Mouse (Mus musculus) CH12.LX (cell line): ENCODE measurements at regions not wholly inside any gene's neighbourhood (a gene's known extent, or its start where the extent isn't known, plus 50 kb on each side); places are given as distances from the start of the nearest gene placed in this dataset.

Source experiments
- CTCF ChIP-seq, 2 experiments: IDR thresholded peaks in 1 of 2; conservative IDR thresholded peaks in 1 of 2; 2 replicates each; pipeline ENCODE4 v1.5.1; 2011 to 2012; ENCODE audit warnings: low read depth in 2 of 2, low read length in 2 of 2, improper control_type of control experiment in 1 of 2, inconsistent platforms in 1 of 2, mild to moderate bottlenecking in 1 of 2, moderate library complexity in 1 of 2
- E2F4 ChIP-seq: IDR thresholded peaks from 2 replicates; pipeline ENCODE4 v1.6.1; 2011; ENCODE audit warnings: low read depth, low read length, improper control_type of control experiment; ENCODE audit not compliant: insufficient replicate concordance
- EP300 ChIP-seq: IDR thresholded peaks from 2 replicates; pipeline ENCODE4 v1.6.1; 2011; ENCODE audit warnings: low read length, improper control_type of control experiment
- MXI1 ChIP-seq: IDR thresholded peaks from 2 replicates; pipeline ENCODE4 v1.6.1; 2011; ENCODE audit warnings: mild to moderate bottlenecking, low read depth, low read length, improper control_type of control experiment
- POLR2A ChIP-seq: IDR thresholded peaks from 2 replicates; pipeline ENCODE4 v1.6.1; 2011; ENCODE audit warnings: low read depth, mild to moderate bottlenecking, improper control_type of control experiment, low read length
- RAD21 ChIP-seq: IDR thresholded peaks from 2 replicates; pipeline ENCODE4 v1.6.1; 2011; ENCODE audit warnings: low read depth, mild to moderate bottlenecking, low read length, improper control_type of control experiment, moderate library complexity
- SIN3A ChIP-seq: IDR thresholded peaks from 2 replicates; pipeline ENCODE4 v1.6.1; 2012; ENCODE audit warnings: low read length, improper control_type of control experiment, inconsistent platforms
- TCF12 ChIP-seq: IDR thresholded peaks from 2 replicates; pipeline ENCODE4 v1.6.1; 2014; ENCODE audit warnings: low read depth, mild to moderate bottlenecking, inconsistent platforms, low read length, improper control_type of control experiment
- USF2 ChIP-seq: conservative IDR thresholded peaks from 2 replicates; pipeline ENCODE4 v1.6.1; 2011; ENCODE audit warnings: low read depth, low read length, improper control_type of control experiment
- ZMIZ1 ChIP-seq: IDR thresholded peaks from 2 replicates; pipeline ENCODE4 v1.6.1; 2012; ENCODE audit warnings: low read depth, mild to moderate bottlenecking, inconsistent platforms, low read length, improper control_type of control experiment
- ZNF384 ChIP-seq: IDR thresholded peaks from 2 replicates; pipeline ENCODE4 v1.6.1; 2012; ENCODE audit warnings: low read depth, low read length, improper control_type of control experiment, inconsistent platforms

DNA sequence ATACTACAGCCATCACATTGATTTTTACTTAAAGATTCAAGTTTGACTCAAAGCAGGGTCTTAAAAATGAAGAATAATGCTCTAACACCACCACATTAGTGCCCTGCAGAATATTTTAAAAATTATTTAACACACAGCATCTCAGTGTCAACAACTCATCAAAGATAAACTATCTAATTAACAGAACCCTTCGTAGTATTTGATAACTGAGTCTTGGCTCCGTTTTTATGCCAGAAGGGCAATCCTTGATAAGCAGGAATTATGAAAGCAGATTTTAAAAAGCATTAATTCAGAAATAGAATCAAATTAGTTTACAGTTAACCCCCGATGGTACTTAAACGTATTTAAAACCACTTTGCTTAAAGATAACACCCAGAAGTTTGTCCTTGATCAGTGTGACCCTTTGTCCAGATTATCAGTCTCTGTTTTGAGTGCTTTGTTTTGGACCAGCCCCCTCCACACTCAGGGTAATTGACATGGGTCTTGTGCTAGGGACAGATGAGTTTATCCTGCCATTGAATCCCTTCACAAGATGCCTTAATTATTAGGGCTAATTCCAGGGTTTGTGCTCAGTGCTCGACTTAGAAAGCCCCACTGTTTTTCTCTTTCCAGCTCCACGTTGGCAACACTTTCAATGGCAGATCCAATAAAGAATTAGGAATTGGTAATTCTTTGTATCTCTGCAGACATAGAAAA is 69.4 kb upstream of the Dph6 start:
- TF ChIP-seq TCF12 = no peak
- TF ChIP-seq RAD21 = no peak
- TF ChIP-seq CTCF (conservative IDR thresholded peaks at IDR 0.05 in 1 of 2, IDR thresholded peaks at IDR 0.05 in 1 of 2; ENCODE audit: low read depth in 2 of 2, low read length in 2 of 2) = no peak
- TF ChIP-seq ZNF384 = no peak
- no peak for TF ChIP-seq ZMIZ1
- no peak for TF ChIP-seq MXI1
- no peak for TF ChIP-seq EP300
- no peak for TF ChIP-seq POLR2A
- TF ChIP-seq USF2 = no peak
- no peak for TF ChIP-seq E2F4
- no peak for TF ChIP-seq SIN3A
